In genomic region chr6:106822329-106822728, GRCm38 (mm10) we compare ENCODE assay signal across 7 mouse cellular contexts. TPM values are rescaled to one million over a fixed set of nuclear protein-coding genes. Genes with fewer than 3 reads are reported as not detected.
DNase-seq lines count a peak whose midpoint lies in the region; ATAC-seq and TF ChIP-seq lines count a peak whose summit lies in the region.

No protein-coding gene starts in this region.

- TF ChIP-seq CTCF in liver, postnatal 0 days (IDR thresholded peaks at IDR 0.05; ENCODE audit: low read depth) = peak; percentile 23; the same call in 1 of the 2 replicates

- H3K36me3 ChIP-seq in liver, postnatal 0 days (replicated peaks; ENCODE audit: insufficient read depth, low read length) = no peaks in the 10 kb centered on the region
- no peaks in the 10 kb centered on the region for H3K36me3 ChIP-seq in liver, embryonic 11.5 days (ENCODE audit: control insufficient read depth, insufficient read depth, low read length)

- no peaks in the 10 kb centered on the region for H3K9me3 ChIP-seq in liver, postnatal 0 days (ENCODE audit: low read length)
- H3K9me3 ChIP-seq in liver, embryonic 11.5 days (ENCODE audit: control insufficient read depth, low read length) = no peaks in the 10 kb centered on the region

- no peak for ATAC-seq in liver, postnatal 0 days
- ATAC-seq in liver, embryonic 11.5 days (replicated peaks; ENCODE audit: low FRiP score) = no peak
- peak; percentile 53; the same call in 1 of the 2 replicates for ATAC-seq in cerebellum, adult (ENCODE audit: insufficient number of reproducible peaks, low FRiP score, low TSS enrichment)
- ATAC-seq in granulocyte monocyte progenitor cell, adult 5-6 weeks (replicated peaks; ENCODE audit: poor library complexity, severe bottlenecking) = no peak

- no peak for TF ChIP-seq EP300 in liver, postnatal 0 days (IDR thresholded peaks at IDR 0.05; ENCODE audit: low read depth)

- no peak overlapping the region for H3K9ac ChIP-seq in liver, postnatal 0 days (replicated peaks)
- no peak overlapping the region for H3K9ac ChIP-seq in liver, embryonic 11.5 days (ENCODE audit: low read depth, low read length)

- no peak overlapping the region for H3K27ac ChIP-seq in liver, postnatal 0 days (ENCODE audit: low read depth)
- no peak overlapping the region for H3K27ac ChIP-seq in liver, embryonic 11.5 days (ENCODE audit: low read depth, low read length)

- H3K4me2 ChIP-seq in liver, postnatal 0 days (ENCODE audit: low read depth, low read length) = no peak overlapping the region
- H3K4me2 ChIP-seq in liver, embryonic 11.5 days = no peak overlapping the region

- H3K27me3 ChIP-seq in liver, postnatal 0 days (ENCODE audit: insufficient read depth, low read length) = no peaks in the 10 kb centered on the region
- no peaks in the 10 kb centered on the region for H3K27me3 ChIP-seq in liver, embryonic 11.5 days (replicated peaks; ENCODE audit: control insufficient read depth, insufficient read depth, low read length)

- WGBS in liver, postnatal 0 days (ENCODE audit: insufficient replicate concordance) = 49% methylated on average over 1 of the region's 1 CpGs
- 61% methylated on average over 1 of the region's 1 CpGs for WGBS in liver, embryonic 11.5 days

- H3K4me3 ChIP-seq in liver, postnatal 0 days (ENCODE audit: low read depth, low read length) = no peak overlapping the region
- no peak overlapping the region for H3K4me3 ChIP-seq in liver, embryonic 11.5 days (ENCODE audit: low read depth, low read length)

- no peaks in the 10 kb centered on the region for H3K4me1 ChIP-seq in liver, postnatal 0 days (ENCODE audit: insufficient read depth)
- no peaks in the 10 kb centered on the region for H3K4me1 ChIP-seq in liver, embryonic 11.5 days (replicated peaks; ENCODE audit: control insufficient read depth, insufficient read depth, low read length)

- intact Hi-C loops in left cerebral cortex, postnatal 4 days (cut with DNase I) = loop anchor here (5.0 kb wide), 1 partner anchor 1230 kb away; no protein-coding TSS in a partner anchor

- no peak for DNase-seq in liver, postnatal 0 days
- no peak for DNase-seq in liver, embryonic 11.5 days (ENCODE audit: low spot score)
- DNase-seq in embryo, embryonic 9.5 days (ENCODE audit: extremely low spot score) = peak; percentile 12
- peak; percentile 45 for DNase-seq in left cerebral cortex, postnatal 4 days
- DNase-seq in lung, postnatal 4 days = no peak

RNA-seq across cellular contexts. Expression of gene Crbn, which starts 22.5 kb away (rescaled TPM):
- polyA plus RNA-seq in liver, postnatal 0 days (2015; fragmentation: Nextera tagmentation; extraction: Ambion mirVana) = 19.1 and 19.6 TPM in 2 replicates
- 30.5 and 36.0 TPM in 2 replicates for polyA plus RNA-seq in liver, embryonic 11.5 days (2014; fragmentation: Nextera tagmentation; extraction: Ambion mirVana)
- 10 to 100 TPM; 61.7 to 64.3 TPM for total RNA-seq in left cerebral cortex, postnatal 4 days (2021)
- 17.0 and 24.8 TPM in 2 replicates for total RNA-seq in granulocyte monocyte progenitor cell, adult 5-6 weeks (2014; fragmentation: Nextera tagmentation)
- 42.7 and 42.8 TPM in 2 replicates for total RNA-seq in granulocyte monocyte progenitor cell, adult 5-6 weeks (2017)

RNA-seq across cellular contexts. Expression of gene Trnt1, which starts 53.4 kb away (rescaled TPM):
- 21.5 and 25.8 TPM in 2 replicates for polyA plus RNA-seq in liver, postnatal 0 days (2015; fragmentation: Nextera tagmentation; extraction: Ambion mirVana)
- polyA plus RNA-seq in liver, embryonic 11.5 days (2014; fragmentation: Nextera tagmentation; extraction: Ambion mirVana) = 82.3 and 94.4 TPM in 2 replicates
- 10 to 100 TPM; 52.4 to 61.7 TPM for total RNA-seq in left cerebral cortex, postnatal 4 days (2021)
- total RNA-seq in granulocyte monocyte progenitor cell, adult 5-6 weeks (2014; fragmentation: Nextera tagmentation) = 41.2 and 45.9 TPM in 2 replicates
- 103 and 109 TPM in 2 replicates for total RNA-seq in granulocyte monocyte progenitor cell, adult 5-6 weeks (2017)

Comparison
In these comparisons a context has a peak if more than half of its experiments do, and no peak if none do; other contexts are left out.
1. DNase-seq: peak in embryo, embryonic 9.5 days (single experiment) and left cerebral cortex, postnatal 4 days (single experiment); none in liver, postnatal 0 days (single experiment), liver, embryonic 11.5 days (single experiment) and lung, postnatal 4 days (0 of 2).